Mouse (Mus musculus): Measurements from ENCODE around the gene Gba. TPM values are rescaled to one million over a fixed set of nuclear protein-coding genes. Genes with fewer than 3 reads are reported as not detected.

The Gba gene
- polyA plus RNA-seq, 1 experiment from 2014 or later: 26.3 TPM

DNA sequence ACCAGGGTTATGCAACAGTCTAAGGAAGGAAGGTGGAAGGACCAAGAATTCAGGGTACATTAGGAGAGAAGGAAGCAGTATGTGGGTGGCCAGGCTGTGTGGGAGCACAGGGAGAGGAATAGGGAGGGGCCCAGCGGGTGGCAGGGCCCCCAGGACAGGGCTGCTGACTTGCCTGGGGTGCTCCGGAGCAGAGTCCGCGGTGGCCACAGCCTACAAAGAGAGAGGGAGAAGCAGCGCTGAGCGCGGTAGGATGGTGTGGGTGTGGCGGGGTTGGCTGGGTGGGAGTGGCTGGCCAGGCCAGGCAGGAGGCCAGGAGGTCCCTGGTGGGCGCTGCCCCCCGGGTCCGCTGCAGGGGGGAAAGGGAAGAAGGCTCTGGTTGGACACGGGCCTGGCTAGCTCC is 35.8 kb downstream of the Gba start:
- 51% methylated on average over 10 of the region's 12 CpGs for WGBS (ENCODE audit: insufficient replicate concordance)
- DNase-seq (no peak), ATAC-seq (no peak)
- no peak overlapping the region for H3K4me2 ChIP-seq (ENCODE audit: low read depth, low read length)
- H3K36me3 ChIP-seq (replicated peaks; ENCODE audit: insufficient read depth, low read length): no peaks in the 10 kb centered on the region
- no peak overlapping the region for H3K27ac ChIP-seq (ENCODE audit: low read depth)
- peaks cover 7% of the 10 kb centered on the region for H3K4me1 ChIP-seq (ENCODE audit: insufficient read depth)
- H3K9ac ChIP-seq (replicated peaks): no peak overlapping the region
- H3K4me3 ChIP-seq (ENCODE audit: low read depth, low read length): no peak overlapping the region
- no peaks in the 10 kb centered on the region for H3K9me3 ChIP-seq (ENCODE audit: low read length)
- TF ChIP-seq CTCF (IDR thresholded peaks at IDR 0.05; ENCODE audit: low read depth) (no peak), EP300 (IDR thresholded peaks at IDR 0.05; ENCODE audit: low read depth) (no peak)
- no peaks in the 10 kb centered on the region for H3K27me3 ChIP-seq (ENCODE audit: insufficient read depth, low read length)

- peaks cover 14% of the 10 kb centered on the region for H3K27me3 ChIP-seq (ENCODE audit: insufficient read depth, low read length)
- H3K4me1 ChIP-seq (ENCODE audit: insufficient read depth): peaks cover 30% of the 10 kb centered on the region
- no peak overlapping the region for H3K9ac ChIP-seq (replicated peaks)
- H3K36me3 ChIP-seq (replicated peaks; ENCODE audit: insufficient read depth, low read length): no peaks in the 10 kb centered on the region
- no peak overlapping the region for H3K4me2 ChIP-seq (ENCODE audit: low read depth, low read length)
- no peak overlapping the region for H3K27ac ChIP-seq (ENCODE audit: low read depth)
- DNase-seq: peak; percentile 79
- 58% methylated on average over 9 of the region's 9 CpGs for WGBS (ENCODE audit: insufficient replicate concordance)
- TF ChIP-seq EP300 (IDR thresholded peaks at IDR 0.05; ENCODE audit: low read depth) (no peak), CTCF (IDR thresholded peaks at IDR 0.05; ENCODE audit: low read depth) (peak; percentile 85)
- H3K9me3 ChIP-seq (ENCODE audit: low read length): no peaks in the 10 kb centered on the region
- no peak overlapping the region for H3K4me3 ChIP-seq (ENCODE audit: low read depth, low read length)
- no peak for ATAC-seq
These were observed 39.7 kb downstream of the Gba start for GRCm38 (mm10) chr3:89242331-89242895.

DNA sequence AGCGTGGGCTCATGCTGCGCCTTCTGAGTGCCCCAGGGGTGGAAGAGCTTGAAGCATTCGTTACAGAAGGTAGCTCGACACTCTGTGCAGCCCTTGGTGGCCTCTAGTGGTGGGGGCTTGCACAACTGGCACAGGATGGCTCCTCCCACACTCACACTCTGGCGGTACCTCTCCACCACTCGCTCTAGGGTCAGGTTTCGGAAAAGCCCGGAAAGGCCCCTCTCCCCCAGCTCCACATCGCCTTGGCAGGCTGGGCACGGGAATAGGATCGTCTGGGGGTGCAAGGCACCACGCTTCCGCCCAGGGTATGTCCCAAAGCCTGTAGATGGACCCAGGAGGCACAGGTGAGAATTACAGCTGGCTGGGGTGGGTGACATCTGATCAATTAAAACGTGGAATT is 40.9 kb downstream of the Gba start:
- H3K4me3 ChIP-seq (ENCODE audit: low read depth, low read length): no peak overlapping the region
- no peaks in the 10 kb centered on the region for H3K9me3 ChIP-seq (ENCODE audit: low read length)
- 17% methylated on average over 14 of the region's 14 CpGs for WGBS (ENCODE audit: insufficient replicate concordance)
- DNase-seq (peak; percentile 69), ATAC-seq (0 out of 2 replicates have a peak, but pooled peaks have one; percentile 34)
- peaks cover 36% of the 10 kb centered on the region for H3K4me1 ChIP-seq (ENCODE audit: insufficient read depth)
- H3K4me2 ChIP-seq (ENCODE audit: low read depth, low read length): peak overlapping the region; percentile 28; the same call in 1 of the 2 replicates
- peaks cover 14% of the 10 kb centered on the region for H3K27me3 ChIP-seq (ENCODE audit: insufficient read depth, low read length)
- no peak overlapping the region for H3K9ac ChIP-seq (replicated peaks)
- no peaks in the 10 kb centered on the region for H3K36me3 ChIP-seq (replicated peaks; ENCODE audit: insufficient read depth, low read length)
- H3K27ac ChIP-seq (ENCODE audit: low read depth): no peak overlapping the region
- TF ChIP-seq EP300 (IDR thresholded peaks at IDR 0.05; ENCODE audit: low read depth) (no peak), CTCF (IDR thresholded peaks at IDR 0.05; ENCODE audit: low read depth) (peak; percentile 61)

GRCm38 (mm10) chr3:89244158-89244981 is 41.6 kb downstream of the Gba start:
- no peak for DNase-seq

GRCm38 (mm10) chr3:89244982-89245687 is 42.4 kb downstream of the Gba start:
- Histone ChIP-seq H3K9ac (replicated peaks) (no peak overlapping the region), H3K4me3 (ENCODE audit: low read depth, low read length) (peak overlapping the region; percentile 22; the same call in 1 of the 2 replicates), H3K27me3 (ENCODE audit: insufficient read depth, low read length) (peaks cover 14% of the 10 kb centered on the region), H3K9me3 (ENCODE audit: low read length) (no peaks in the 10 kb centered on the region), H3K4me2 (ENCODE audit: low read depth, low read length) (peak overlapping the region; percentile 89), H3K4me1 (ENCODE audit: insufficient read depth) (peaks cover 36% of the 10 kb centered on the region), H3K36me3 (replicated peaks; ENCODE audit: insufficient read depth, low read length) (peaks cover 5% of the 10 kb centered on the region; the same call in 1 of the 2 replicates), H3K27ac (ENCODE audit: low read depth) (no peak overlapping the region)
- WGBS (ENCODE audit: insufficient replicate concordance): under 1% methylated on average over 18 of the region's 26 CpGs
- ATAC-seq (no peak), DNase-seq (no peak)
- TF ChIP-seq EP300 (IDR thresholded peaks at IDR 0.05; ENCODE audit: low read depth) (no peak), CTCF (IDR thresholded peaks at IDR 0.05; ENCODE audit: low read depth) (no peak)

More at GRCm38 (mm10) chr3:89244158-89244981, 41.6 kb downstream of the Gba start:
- 24% methylated on average over 24 of the region's 25 CpGs for WGBS (ENCODE audit: insufficient replicate concordance)
- Histone ChIP-seq H3K9ac (replicated peaks) (no peak overlapping the region), H3K4me1 (ENCODE audit: insufficient read depth) (peaks cover 36% of the 10 kb centered on the region), H3K36me3 (replicated peaks; ENCODE audit: insufficient read depth, low read length) (0 out of 2 replicates have a peak, but pooled peaks cover 2% of the 10 kb centered on the region), H3K4me2 (ENCODE audit: low read depth, low read length) (peak overlapping the region; percentile 89), H3K27me3 (ENCODE audit: insufficient read depth, low read length) (peaks cover 14% of the 10 kb centered on the region), H3K4me3 (ENCODE audit: low read depth, low read length) (peak overlapping the region; percentile 22; the same call in 1 of the 2 replicates), H3K9me3 (ENCODE audit: low read length) (no peaks in the 10 kb centered on the region), H3K27ac (ENCODE audit: low read depth) (no peak overlapping the region)
- no peak for ATAC-seq
- TF ChIP-seq EP300 (IDR thresholded peaks at IDR 0.05; ENCODE audit: low read depth) (no peak), CTCF (IDR thresholded peaks at IDR 0.05; ENCODE audit: low read depth) (peak; percentile 24)

Data from liver, postnatal 0 days (tissue).